Mouse (Mus musculus) embryonic stem cell, embryonic (primary cell): ENCODE measurements around the gene Erf.

Experiments used
- CTCF ChIA-PET, 4 experiments: fragments of 300-600 bp in 2 of 4; fragments of 350-600 bp in 2 of 4; sonication (Branson Sonifier 250); formaldehyde crosslinking; loops; one replicate each; lab custom pipeline; 2022; ENCODE audit warnings: inconsistent platforms in 2 of 4; lab: Charles Lee
- POLR2A ChIA-PET, 4 experiments: fragments of 300-600 bp in 2 of 4; fragments of 350-600 bp in 2 of 4; sonication (Branson Sonifier 250); formaldehyde crosslinking; loops; one replicate each; lab custom pipeline; 2022; ENCODE audit warnings: antibody characterized with exemption in 4 of 4, inconsistent platforms in 1 of 4; lab: Charles Lee

The Erf gene

GRCm38 (mm10) chr7:25250141-25250972 is at the start of gene Erf:
Gene Erf (minus strand): TSS chr7:25250761.
- POLR2A ChIA-PET = interaction anchor here in 3 of 4 experiments (0.6 to 7.3 kb wide), 21 partner anchors 9 to 187 kb away, joined by 3 to 57 read pairs (median 5); partner anchors contain the start of genes Cic (in 3 of the 3), Gsk3a (in 1 of the 3), Pafah1b3 (in 1 of the 3) and Zfp526 (in 1 of the 3)
- CTCF ChIA-PET = interaction anchor here in 1 of 4 experiments (1.0 kb wide), 1 partner anchor 28 kb away, joined by 5 read pairs; no protein-coding TSS in a partner anchor

DNA sequence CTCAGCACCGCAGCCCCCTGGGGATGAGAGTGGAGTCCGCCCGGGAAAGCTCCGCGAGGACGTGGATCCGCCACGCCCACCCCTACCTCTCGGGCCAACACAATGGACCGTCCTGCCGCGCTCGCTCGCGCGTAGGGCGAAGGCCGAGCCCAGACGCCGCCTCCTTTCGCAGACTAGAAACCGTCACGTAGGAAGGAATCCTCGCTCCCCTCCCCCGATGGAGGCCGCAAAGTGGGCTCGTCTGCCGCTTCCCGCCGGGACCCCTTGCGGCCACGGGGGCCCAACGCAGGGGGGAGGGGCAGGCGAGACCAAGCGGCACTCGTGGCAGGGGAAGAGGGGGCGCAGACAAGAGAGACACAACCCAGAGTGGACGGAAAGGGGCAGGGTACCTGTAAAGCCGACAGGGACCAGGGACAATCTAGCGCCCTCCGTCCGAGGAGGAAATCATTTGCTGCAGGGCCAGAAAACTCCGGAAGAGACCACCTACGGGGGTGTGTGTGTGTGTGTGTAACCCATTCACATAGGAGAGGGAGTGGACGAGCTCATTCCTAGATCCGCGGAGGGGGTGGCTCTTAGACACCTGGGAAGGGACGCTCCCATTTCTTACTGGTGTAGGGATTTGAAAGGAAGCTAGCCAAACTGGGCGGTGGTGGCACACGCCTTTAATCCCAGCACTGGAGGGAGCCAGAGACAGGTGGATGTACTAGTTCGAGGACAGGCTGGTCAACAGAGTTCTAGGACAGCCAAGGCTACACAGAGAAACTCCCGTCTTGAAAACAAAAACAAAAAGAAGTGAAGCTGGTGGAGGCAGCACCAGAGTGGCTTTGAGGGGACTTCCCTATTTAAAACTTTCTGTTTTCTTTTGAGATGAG is 47.1 kb upstream of the Erf start, which contains the start of gene Pafah1b3:
Gene Pafah1b3 (minus strand): TSS at position 533 of the 872 bp plus-strand sequence.
- CTCF ChIA-PET = interaction anchor here in 3 of 4 experiments (0.5 to 2.6 kb wide), 37 partner anchors 8 to 1129 kb away, joined by 3 to 30 read pairs (median 4); partner anchors contain the start of genes Megf8 (in 2 of the 3), Zfp526 (in 2 of the 3), Dedd2 (in 1 of the 3) and Pou2f2 (in 1 of the 3)
- POLR2A ChIA-PET = interaction anchor here (0.6 to 3.3 kb wide), 79 partner anchors 9 to 447 kb away, joined by 3 to 30 read pairs (median 4); partner anchors contain the start of genes Cic (in 3 of the 4), Megf8 (in 3 of the 4), Tmem145 (in 3 of the 4) and Gsk3a (in 2 of the 4)

- ChIA-PET CTCF (interaction anchor here in 1 of 4 experiments (1.0 to 2.6 kb wide), 9 partner anchors 9 to 202 kb away, joined by 3 to 30 read pairs (median 6); partner anchors contain the start of genes Megf8, Tmem145 and Zfp526), POLR2A (interaction anchor here in 3 of 4 experiments (0.6 to 3.3 kb wide), 25 partner anchors 9 to 446 kb away, joined by 3 to 30 read pairs (median 7); partner anchors contain the start of genes Cic (in 3 of the 3), Megf8 (in 3 of the 3), Zfp526 (in 2 of the 3) and Dedd2 (in 1 of the 3))
Measured at GRCm38 (mm10) chr7:25296945-25297453, 46.4 kb upstream of the Erf start.

DNA sequence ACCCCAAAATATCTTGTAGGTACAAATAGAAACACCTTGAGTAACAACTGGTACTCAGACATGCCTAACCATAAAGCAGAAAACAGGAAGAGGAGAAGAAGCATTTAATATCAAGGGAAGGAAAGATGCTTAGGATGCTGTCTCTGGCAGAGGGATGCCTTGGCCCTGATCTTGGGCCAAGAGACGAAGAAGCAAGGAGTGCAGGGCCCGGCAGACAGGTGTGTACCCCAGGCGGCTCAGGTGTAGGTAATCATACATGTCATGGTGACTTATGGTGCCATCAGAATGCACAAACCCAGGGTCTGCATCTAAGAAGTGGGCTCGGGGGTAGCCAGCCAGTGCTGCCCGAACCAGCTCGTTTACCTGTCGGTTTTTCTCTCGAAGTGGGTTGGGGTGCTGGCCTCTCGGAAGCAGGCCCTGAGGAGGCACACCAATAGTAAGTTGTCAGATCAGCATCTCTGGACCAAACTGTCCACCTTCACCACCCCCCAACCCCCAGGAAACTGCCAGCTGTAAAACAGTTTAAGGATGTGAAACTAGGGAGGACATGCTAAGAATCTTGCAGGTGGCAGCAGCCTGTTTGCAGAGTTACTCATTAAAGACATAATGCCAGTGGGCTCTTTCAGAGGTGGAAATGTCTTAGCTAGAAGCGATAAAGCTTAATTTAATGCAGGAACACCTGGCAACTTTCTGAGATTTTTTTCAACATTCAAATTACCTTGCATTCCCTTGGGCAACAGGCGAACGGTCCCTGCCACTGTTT is 44.6 kb upstream of the Erf start:
- ChIA-PET CTCF (no interaction called here), POLR2A (interaction anchor here in 2 of 4 experiments (1.0 to 3.0 kb wide), 6 partner anchors 9 to 58 kb away, joined by 3 to 13 read pairs (median 4); partner anchors contain the start of gene Gsk3a (in 1 of the 2))

DNA sequence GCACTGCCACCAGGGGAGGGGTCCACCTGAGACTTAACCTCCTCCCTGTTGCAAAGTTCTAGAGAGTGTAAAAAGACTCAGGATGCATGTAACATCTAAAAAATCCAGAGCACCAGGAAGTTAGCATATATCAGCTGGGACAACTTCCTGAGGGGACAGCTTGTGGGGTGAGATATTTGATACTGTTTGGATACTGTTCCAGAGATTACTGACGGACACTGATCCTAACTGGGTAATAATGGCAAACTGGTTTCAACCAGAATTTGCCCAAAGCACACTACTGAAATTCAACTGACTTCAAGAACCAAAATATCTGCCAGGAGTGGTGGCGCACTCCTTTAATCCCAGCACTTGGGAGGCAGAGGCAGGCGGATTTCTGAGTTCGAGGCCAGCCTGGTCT is 43.9 kb upstream of the Erf start:
- POLR2A ChIA-PET = interaction anchor here in 1 of 4 experiments (0.7 kb wide), 1 partner anchor 11 kb away, joined by 4 read pairs; no protein-coding TSS in a partner anchor
- CTCF ChIA-PET = no interaction called here

DNA sequence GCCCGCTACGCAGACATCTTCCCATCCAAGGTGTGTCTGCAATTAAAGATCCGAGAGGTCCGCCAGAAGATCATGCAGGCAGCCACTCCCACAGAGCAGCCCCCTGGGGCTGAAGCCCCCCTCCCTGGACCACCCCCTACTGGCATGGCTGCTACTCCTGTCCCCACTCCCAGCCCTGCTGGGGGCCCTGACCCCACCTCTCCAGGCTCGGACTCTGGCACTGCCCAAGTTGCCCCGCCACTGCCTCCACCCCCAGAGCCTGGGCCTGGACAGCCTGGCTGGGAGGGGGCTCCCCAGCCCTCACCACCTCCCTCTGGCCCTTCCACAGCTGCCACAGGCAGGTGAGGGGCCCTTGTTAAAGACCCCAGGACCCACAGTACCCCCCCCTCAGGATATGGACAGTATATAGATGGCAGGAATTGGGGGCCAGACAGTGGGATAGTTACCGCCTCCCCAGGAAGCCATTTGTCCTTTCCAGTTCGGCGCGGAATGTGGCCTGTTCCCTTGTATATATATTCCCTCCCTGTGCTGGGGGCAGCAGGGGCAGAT is 42.7 kb upstream of the Erf start:
- ChIA-PET CTCF (interaction anchor here in 1 of 4 experiments (0.7 kb wide), 1 partner anchor 10 kb away, joined by 3 read pairs; no protein-coding TSS in a partner anchor), POLR2A (interaction anchor here in 3 of 4 experiments (0.5 to 1.9 kb wide), 6 partner anchors 13 to 665 kb away, joined by 3 to 6 read pairs (median 4); partner anchors contain the start of genes Gsk3a (in 1 of the 3) and Tmem145 (in 1 of the 3))

DNA sequence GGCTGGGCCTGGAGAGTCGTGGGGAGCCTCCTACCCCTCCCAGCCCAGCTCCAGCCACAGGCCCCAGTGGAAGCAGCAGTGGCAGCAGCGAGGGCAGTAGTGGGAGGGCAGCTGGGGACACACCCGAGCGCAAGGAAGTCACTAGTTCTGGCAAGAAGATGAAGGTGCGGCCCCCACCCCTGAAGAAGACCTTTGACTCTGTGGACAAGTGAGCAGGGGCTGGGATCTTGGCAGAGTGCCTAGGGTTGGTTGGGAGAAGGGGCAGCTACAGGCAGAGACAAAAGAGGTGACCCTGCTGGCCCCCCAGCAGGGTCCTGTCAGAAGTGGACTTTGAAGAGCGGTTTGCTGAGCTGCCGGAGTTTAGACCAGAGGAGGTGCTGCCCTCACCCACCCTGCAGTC is 41.5 kb upstream of the Erf start:
- ChIA-PET CTCF (interaction anchor here in 1 of 4 experiments (1.7 kb wide), 1 partner anchor 24 kb away, joined by 7 read pairs; the partner anchor contains the start of gene Megf8), POLR2A (interaction anchor here (0.6 to 1.9 kb wide), 16 partner anchors 9 to 171 kb away, joined by 3 to 8 read pairs (median 3); partner anchors contain the start of genes Tmem145 (in 2 of the 4), Gsk3a (in 1 of the 4) and Prr19 (in 1 of the 4))

DNA sequence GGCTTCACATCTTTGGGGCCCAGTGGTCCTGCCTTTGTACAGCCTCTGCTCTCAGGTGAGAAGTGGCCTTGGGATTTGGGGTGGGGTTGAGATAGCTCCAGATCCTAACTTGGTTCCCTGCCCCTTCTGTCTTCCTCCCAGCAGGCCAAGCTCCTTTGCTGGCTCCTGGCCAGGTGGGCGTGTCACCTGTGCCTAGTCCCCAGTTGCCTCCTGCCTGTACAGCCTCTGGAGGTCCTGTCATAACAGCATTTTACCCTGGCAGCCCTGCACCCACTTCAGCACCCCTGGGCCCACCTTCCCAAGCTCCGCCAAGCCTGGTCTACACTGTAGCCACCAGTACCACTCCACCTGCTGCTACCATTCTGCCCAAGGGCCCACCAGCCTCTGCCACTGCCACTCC is 40.4 kb upstream of the Erf start:
- CTCF ChIA-PET = interaction anchor here in 3 of 4 experiments (0.6 to 1.7 kb wide), 6 partner anchors 25 to 564 kb away, joined by 3 to 7 read pairs (median 4); partner anchors contain the start of gene Megf8 (in 2 of the 3)
- POLR2A ChIA-PET = interaction anchor here in 3 of 4 experiments (0.6 to 1.8 kb wide), 26 partner anchors 8 to 400 kb away, joined by 3 to 8 read pairs (median 3); partner anchors contain the start of genes Tmem145 (in 2 of the 3), Gsk3a (in 1 of the 3), Megf8 (in 1 of the 3) and Prr19 (in 1 of the 3)

GRCm38 (mm10) chr7:25290463-25290862 is 39.9 kb upstream of the Erf start:
- ChIA-PET CTCF (interaction anchor here in 2 of 4 experiments (0.6 to 1.7 kb wide), 5 partner anchors 26 to 196 kb away, joined by 3 to 7 read pairs (median 5); partner anchors contain the start of gene Megf8 (in 2 of the 2)), POLR2A (interaction anchor here in 3 of 4 experiments (0.5 to 1.8 kb wide), 18 partner anchors 9 to 399 kb away, joined by 3 to 8 read pairs (median 4); partner anchors contain the start of genes Gsk3a (in 1 of the 3), Prr19 (in 1 of the 3) and Tmem145 (in 1 of the 3))

DNA sequence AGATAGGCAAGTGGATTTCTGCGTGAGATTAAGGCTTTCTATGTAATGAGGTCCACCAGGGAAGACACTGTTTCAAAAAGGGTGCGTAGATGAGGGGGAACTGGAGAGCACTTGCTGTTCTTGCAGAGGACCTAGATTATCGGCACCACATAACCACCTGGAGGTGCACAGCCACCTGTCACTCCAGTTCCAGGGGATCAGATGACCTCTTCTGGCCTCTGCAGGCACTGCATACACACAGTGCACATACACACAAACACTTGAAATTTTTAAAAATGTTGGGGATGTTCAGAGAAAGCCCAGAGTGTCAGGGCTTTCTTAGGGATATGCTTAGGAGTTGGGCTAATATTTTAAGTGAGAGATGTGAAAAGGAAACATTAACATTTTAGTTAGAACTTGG is 39.4 kb upstream of the Erf start:
- CTCF ChIA-PET = interaction anchor here in 1 of 4 experiments (1.3 kb wide), 2 partner anchors 43 to 113 kb away, joined by 4 to 5 read pairs; no protein-coding TSS in a partner anchor
- POLR2A ChIA-PET = interaction anchor here in 3 of 4 experiments (0.5 to 1.4 kb wide), 8 partner anchors 12 to 240 kb away, joined by 3 to 5 read pairs (median 3); partner anchors contain the start of gene Prr19 (in 1 of the 3)

GRCm38 (mm10) chr7:25288721-25289120 is 38.2 kb upstream of the Erf start:
- CTCF ChIA-PET = interaction anchor here in 1 of 4 experiments (0.7 to 1.2 kb wide), 2 partner anchors 9 to 18 kb away, joined by 3 to 4 read pairs; partner anchors contain the start of gene Pafah1b3
- POLR2A ChIA-PET = interaction anchor here in 3 of 4 experiments (0.9 to 1.4 kb wide), 4 partner anchors 9 to 21 kb away, joined by 3 read pairs; partner anchors contain the start of gene Cic (in 1 of the 3)

DNA sequence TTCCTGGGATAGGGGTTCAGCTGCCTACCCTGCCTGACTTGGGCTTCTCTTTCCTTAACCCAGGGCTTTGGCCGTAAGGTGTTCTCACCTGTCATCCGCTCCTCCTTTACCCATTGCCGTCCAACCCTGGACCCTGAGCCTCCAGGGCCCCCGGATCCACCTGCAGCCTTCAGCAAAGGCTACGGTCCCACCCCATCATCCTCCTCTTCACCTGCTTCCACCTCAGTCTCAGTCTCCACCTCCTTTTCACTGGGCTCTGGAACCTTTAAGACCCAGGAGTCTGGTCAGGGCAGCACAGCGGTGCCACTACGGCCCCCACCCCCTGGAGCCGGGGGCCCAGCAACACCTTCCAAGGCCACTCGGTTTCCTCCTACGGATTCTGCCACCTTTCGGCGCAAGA is 37.5 kb upstream of the Erf start:
- ChIA-PET CTCF (interaction anchor here in 1 of 4 experiments (1.3 kb wide), 1 partner anchor 10 kb away, joined by 3 read pairs; the partner anchor contains the start of gene Pafah1b3), POLR2A (interaction anchor here (0.7 to 2.2 kb wide), 7 partner anchors 10 to 42 kb away, joined by 3 to 8 read pairs (median 3); partner anchors contain the start of genes Cic (in 1 of the 4) and Pafah1b3 (in 1 of the 4))

DNA sequence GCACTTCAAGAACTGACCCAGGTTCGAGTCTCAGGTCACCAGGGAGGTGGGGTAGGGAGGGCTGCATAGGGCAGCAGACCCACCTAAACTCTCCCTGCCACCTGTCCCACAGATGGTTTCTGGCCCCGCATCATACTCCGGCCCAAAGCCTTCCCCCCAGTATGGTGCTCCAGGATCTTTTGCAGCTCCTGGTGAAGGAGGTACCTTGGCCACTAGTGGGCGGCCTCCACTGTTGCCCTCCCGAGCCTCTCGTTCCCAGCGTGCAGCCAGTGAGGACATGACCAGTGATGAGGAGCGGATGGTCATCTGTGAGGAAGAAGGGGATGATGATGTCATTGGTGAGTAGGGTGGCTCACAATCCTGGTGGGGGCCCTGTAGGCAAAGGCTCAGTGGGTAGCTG is 36.4 kb upstream of the Erf start:
- CTCF ChIA-PET = interaction anchor here (0.5 to 1.3 kb wide), 7 partner anchors 11 to 50 kb away, joined by 3 to 5 read pairs (median 3); partner anchors contain the start of genes Pafah1b3 (in 2 of the 4) and Megf8 (in 1 of the 4)

DNA sequence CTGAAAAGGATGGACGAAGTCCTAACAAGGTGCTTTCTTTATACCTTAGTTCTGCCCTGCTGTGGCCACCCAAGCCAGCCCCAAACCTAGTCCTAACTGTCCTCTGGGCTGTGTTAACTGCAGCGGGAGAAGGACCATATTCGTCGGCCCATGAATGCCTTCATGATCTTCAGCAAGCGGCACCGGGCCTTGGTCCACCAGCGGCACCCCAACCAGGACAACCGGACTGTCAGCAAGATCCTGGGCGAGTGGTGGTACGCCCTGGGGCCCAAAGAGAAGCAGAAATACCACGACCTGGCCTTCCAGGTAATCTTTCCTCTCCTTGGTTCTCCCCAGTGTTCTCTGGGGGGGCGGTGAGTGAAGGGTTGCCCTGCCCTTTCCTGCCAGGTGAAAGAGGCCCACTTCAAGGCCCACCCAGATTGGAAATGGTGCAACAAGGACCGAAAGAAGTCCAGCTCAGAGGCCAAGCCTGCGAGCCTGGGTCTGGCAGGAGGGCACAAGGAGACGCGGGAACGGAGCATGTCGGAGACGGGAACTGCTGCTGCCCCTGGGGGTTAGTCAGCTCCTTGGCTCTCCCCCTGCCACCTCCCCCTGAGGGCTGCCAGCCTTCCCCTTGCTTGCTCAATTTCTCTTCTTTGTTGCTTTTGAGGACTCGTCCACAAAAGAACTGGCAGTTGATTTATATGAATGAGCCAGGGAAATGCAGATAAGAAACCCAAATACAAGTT is 35.1 kb upstream of the Erf start:
- POLR2A ChIA-PET = interaction anchor here in 3 of 4 experiments (0.8 to 2.3 kb wide), 7 partner anchors 8 to 47 kb away, joined by 3 to 7 read pairs (median 4); partner anchors contain the start of genes Cic (in 1 of the 3) and Tmem145 (in 1 of the 3)
- CTCF ChIA-PET = interaction anchor here in 1 of 4 experiments (0.8 kb wide), 1 partner anchor 12 kb away, joined by 3 read pairs; the partner anchor contains the start of gene Pafah1b3

More for the DNA sequence above, 36.4 kb upstream of the Erf start:
- POLR2A ChIA-PET = interaction anchor here in 3 of 4 experiments (0.6 to 2.3 kb wide), 15 partner anchors 9 to 99 kb away, joined by 3 to 8 read pairs (median 3); partner anchors contain the start of genes Pafah1b3 (in 2 of the 3), Cic (in 1 of the 3), Tmem145 (in 1 of the 3) and Zfp526 (in 1 of the 3)
